Mouse (Mus musculus) embryo, embryonic 10.5 days (tissue): ENCODE results near the gene Ube2d2b.

Experiments
- DNase-seq: peaks from one replicate; pipeline ENCODE4 v3.0.0-alpha.2; 2015; ENCODE audit warnings: low spot score

Gene Ube2d2b

DNA sequence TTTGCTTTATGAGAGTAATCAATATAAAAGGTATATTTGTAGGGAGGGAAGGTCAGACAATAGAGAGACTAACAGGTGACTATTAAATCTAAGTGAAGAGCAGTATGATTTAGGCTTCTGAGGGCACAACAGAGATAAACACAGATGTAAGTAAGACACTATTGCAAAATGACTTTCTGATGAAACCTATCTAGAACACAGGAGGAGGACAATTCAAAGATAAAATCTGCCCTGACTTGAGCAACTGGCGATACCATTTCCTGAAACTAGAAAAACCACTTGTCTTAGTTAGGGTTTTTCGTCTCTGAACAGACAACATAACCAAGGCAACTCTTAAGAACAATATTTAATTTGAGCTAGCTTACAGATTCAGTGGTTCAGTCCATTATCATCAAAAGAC lies 25.6 kb downstream of the Ube2d2b start:
- DNase-seq = no peak

DNA sequence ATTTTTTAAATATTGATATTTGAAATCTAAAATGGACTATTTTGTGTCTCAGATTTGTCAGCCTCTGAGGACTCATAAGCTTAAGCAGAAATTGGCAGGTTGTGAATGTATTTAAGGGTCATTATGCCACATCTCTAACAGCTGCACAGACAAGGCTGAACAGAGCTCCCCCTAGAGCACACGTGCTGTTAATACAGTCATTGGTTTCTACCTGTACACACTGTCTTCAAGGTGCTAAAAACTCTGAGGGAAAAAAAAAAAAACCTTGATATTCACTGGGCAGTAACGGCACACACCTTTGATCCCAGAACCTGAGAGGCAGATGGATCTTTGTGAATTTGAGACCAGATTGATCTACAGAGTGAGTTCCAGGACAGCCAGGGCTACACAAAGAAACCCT lies 29.1 kb downstream of the Ube2d2b start:
- no peak for DNase-seq

DNA sequence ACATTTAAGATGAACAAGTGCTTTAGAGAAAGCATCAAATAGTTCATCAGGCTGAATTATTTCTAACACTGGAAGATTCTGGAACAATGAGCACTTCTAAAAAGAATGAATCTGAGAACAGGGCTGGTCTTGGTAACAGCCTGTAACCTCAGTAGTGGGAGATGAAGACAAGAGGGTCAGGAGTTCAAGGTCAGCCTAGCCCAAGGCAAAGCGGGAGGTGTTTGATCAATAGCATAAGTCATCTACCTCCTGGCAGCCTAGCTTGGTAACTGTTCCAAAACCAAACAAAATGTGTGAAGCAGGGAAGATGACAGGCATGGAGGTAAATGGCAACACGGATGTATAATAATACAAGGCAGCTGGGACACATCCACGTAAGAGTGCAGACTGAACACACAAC lies 34.1 kb downstream of the Ube2d2b start:
- no peak for DNase-seq

DNA sequence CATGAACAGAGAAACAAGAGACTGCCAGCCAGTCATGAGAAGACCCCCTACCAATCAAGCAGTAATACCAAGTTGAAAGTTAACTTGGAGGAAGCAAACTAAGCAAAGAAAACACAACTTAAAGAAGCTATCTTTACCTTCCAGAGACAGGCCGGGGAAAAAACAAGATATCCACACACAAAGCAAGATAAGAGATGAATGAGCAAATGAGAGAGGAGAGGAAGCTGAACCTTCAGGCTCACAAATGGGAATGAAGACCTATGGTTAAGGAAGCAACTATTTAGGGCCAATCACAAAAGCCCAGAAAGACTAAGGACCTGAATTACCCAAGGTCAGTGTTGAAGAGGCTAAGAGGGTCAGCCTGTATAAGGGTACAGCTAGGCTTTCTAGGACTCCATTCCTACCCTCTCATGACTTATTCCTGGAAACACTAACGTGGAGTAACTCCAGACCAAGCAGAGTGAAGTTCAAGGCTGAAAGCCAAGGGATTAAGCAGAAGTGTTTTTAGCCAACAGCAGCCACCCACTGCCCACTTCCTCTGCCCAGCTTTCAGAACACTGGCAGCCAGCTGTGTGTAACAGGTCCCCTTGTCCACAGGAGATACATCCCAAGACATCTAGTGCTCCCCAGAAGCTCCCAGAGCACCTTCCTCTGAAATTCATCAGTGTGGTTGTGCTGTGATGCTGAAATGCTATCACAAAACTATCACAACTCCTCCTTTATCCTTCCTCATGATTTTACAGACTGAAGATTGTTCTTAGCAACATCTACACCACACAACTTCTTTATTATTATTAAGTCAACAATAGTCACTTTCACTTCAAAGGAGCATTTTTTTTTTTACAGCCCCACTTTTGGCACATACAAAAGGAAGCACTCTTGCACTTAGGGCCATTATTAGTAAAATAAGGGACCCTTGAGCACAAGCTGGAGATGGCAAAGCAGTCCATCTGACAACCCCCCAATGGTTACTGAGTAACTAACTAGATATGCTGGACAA lies 36.5 kb downstream of the Ube2d2b start:
- no peak for DNase-seq

DNA sequence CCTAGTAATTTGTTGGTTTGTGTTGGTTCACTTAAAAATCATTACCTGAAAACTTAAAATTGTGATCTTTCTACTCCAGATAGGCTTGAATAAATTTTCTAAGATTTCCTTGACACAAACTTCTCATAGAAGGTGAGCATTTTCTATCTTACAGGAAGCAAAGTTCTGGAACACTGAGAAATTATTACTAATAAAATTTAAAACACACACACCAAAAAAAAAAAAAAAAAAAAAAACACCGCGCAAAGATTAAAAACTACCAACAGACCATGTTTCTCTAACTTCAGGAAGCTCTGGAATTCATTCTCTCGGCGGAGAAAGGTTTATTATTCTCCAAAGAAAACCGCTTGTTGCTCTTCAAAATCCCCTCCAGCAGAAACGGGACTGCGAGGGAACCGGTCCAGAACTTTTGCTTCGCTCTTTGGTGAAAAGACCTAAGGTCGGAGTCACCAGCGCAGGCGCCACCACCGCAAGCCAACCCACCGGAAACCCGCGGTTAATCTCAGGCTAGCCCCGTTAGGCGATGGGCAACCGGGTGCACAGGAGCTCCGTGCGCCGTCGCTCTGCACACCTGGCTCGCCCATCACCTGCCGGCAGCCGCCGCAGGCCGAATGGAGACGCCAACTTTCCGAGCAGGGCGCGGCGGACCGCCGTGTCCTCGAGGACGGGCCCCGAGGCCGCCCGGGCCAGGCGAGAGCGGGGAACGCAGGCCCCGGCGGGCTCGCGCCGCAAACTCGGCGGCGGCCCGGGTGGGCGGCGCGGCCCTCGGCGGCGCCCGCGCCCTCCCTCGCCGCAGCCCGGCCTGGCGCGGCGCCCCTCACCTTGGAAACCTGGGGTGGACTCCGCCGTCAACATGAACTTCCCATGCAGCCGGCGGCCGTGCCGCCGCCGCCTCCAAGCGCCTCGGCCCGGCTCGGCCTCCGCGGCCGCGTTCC lies 38.3 kb downstream of the Ube2d2b start:
- peak; percentile 73 for DNase-seq

DNA sequence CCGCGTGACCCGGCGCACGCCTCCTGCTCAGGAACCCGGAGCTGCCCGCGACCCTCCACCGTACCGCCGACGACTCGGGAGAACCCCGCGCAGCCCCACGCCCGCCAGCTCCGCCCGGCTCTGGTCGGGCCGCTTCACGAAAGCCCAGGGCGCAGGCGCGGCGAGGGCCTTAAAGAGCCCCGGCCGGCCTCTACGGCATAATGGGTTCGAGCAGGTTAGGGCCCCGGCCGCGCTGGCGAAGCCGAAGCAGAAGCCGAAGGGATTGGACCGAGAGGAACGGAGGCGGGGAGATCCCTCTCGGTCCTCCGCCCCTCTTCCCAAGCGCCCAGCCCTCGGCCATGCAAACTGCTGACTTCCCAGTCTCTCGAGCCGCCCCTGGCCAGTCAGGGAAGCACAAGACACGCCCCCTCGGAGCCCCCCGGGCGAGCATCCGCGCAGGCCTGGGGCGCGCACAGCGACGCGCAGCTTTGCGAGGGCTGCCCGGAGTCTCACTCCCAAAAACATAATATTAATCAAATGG lies 39.1 kb downstream of the Ube2d2b start:
- peak; percentile 96 for DNase-seq

DNA sequence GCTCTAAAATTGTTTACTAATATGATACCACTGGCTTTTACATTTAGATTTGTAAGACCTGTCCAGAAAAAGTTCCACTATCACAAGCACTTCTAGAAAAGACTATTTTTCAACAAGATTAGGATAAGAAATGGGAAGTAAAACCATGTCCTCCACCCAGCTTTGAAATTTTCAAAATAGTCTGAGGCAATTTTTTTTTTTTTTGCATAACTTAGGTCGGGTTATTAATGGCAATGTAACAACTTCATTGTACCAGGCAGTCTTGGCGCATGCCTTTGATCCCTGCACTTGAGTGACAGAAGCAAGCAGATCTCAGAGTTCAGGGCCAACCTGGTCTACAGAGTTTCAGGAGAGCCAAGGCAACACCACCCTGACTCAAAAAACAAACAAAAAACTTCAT lies 39.8 kb downstream of the Ube2d2b start:
- no peak for DNase-seq

DNA sequence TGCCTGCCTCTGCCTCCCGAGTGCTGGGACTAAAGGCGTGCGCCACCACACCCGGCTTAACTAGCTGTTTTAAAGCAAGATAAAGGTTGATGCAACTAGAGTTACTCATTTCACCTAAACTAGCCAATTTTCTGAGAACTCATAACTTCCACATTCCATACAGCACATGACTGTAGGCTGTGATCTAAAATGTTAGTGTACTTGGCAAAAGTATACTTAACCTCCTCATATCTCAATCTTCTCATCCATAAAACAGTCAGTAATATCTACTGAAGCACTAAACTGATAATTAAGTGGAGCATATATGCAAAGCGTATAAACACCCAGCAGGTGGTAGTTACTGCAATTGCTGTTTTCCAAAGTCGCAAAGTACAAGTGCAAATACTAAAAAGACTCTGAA lies 43.4 kb downstream of the Ube2d2b start:
- DNase-seq = no peak

DNA sequence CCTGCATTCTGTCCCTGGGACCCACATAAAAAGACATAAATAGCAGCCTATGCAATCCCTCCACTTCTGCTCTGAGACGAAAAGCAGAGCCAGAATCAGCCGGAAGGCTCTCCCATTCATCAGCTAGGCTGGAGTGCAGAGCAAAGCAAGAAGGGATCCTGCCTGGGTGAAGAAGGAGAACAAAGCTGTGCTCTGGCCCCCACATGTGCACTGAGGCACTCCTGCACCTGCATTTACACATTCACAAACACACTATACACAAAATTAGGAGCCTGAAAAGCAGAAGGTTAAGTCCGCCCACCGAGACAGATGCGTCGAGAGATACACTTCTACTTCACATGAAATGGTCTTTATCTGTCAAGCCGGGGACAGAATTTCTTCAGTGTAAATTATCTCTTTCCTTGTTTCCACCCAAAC lies 44.0 kb downstream of the Ube2d2b start:
- no peak for DNase-seq

DNA sequence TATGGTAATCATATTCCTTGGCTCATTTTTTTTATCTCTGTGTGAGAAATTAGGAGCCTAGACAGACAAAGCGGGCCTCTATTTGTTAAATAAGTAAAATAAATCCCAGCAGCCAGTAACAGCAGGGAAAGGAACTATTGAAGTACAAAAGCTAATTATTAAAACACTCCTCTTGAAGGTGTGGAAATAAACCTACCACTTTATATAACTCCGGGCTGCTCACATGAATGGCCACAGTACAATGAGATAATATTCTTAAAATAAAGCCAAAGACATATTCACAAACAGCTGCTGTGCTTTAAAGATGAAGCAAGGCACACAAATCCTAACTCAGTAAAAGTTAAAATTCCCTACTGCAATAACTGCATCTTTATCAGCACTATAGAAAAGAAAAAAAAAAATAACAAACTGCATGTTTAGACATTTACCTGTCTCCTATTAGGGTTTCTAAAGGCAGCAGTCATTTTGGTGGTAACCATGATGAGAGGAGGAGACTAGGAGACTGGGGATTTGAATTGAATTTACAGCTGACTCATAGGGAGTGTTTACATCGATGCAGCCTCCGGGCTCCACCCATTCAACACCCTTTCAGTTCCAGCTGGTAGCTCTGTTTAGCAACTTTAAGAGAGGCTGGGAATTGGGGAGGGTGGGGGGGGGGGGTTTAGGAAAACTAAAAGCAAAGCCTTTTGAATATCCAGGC lies 44.8 kb downstream of the Ube2d2b start, which contains the start of gene Evi5:
Gene Evi5 (minus strand): TSS at position 547 of the 700 bp plus-strand sequence.
- no peak for DNase-seq

DNA sequence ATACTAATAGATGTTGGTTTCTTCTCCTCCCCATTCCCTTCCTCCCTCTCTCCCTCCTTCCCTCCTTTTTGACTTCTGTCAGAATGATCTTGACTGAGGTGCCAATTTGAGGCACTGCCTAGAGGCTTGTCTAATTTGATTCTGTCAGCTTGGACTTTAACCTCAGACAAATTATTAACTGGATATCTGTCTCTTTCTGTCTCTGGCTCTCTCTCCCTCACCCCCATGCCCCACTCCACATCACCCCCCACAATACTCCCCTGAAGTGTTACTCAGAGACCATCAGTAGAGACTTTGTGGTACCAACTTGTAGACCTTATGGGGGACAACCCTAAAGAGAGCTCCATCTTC lies 45.3 kb downstream of the Ube2d2b start:
- DNase-seq = no peak

DNA sequence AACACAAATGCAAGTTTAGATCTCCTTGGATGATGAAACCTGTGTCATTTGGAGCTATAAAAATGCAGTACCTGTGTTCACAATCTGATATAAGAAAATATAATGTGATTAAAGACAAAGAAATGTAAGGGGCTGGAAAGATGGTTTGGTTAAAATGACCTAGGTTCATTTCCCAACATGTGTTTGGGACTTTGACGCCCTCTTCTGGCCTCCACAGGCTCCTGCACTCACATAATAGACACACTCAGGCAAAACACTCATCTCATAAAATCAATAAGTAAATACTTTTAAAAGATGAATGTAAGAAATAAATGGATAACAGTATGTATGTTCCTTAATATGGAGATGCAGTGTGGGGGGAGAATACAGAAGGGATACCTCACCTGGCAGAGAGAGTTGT lies 47.2 kb downstream of the Ube2d2b start:
- DNase-seq = no peak

DNA sequence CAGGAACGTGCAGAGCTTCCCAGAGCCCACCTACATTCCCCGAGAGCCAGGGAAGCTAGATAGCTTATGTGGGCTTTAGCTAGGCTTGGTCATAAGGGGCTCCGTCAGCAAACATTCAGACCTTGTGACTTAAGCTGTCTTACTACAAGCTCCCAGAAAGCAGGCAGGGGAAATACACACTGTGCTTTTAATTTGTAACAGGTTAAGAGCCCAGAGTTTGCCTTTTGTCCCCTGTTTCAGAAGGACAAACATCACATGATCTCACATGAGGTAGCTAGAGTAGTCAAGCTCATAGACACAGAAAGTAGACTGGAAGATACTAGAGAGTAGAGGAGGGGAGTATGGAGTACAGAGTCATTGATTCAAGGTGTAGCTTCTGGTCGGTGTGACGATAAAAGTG lies 50.8 kb downstream of the Ube2d2b start:
- no peak for DNase-seq
